Mouse (Mus musculus) 3134 (cell line): Measurements from ENCODE around the gene Tenm2.

Experiments
- DNase-seq: peaks from one replicate; pipeline ENCODE4 v3.0.0-alpha.2; 2011; ENCODE audit warnings: low spot score; ENCODE audit not compliant: insufficient read length; ENCODE audit errors: extremely low read depth

The Tenm2 gene

DNA sequence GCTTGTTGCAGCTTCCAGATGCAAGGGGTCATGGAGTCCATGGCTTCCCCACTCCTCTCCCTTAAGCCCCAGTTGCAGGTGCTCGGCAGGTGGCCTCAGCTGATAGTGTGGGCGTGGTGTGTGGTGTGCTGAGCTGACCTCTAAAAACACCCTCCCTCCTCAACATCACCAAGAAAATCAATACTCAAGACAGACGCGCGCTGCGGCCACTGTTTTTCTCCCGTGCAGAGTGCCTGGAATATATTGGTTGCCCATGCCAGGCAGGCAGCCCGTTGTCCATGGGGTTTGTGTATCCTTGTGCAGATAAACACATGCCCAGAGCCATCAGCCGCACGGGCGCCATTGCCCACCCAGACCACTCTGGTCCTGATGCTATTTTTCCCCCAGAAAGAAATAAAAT lies 1007.1 kb downstream of the Tenm2 start:
- DNase-seq = no peak

DNA sequence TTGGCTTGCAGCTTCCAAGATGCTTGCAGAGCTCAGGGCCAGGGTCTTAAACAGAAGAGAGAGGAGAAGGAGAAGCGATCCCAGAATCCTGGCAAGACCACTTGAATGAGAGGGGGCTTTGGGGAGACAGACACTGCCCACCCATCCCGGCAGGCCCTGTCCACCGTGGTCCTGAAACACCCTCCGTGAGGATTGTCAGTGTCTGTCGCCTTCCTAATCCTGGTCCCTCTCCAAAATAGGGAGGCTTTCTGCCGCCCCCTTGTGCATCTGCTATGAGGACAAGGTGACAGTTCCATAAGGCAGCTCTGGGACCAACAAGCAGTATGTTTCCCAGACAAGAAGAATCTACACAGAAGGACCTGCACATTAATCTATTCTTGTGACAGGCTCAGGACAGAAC lies 1007.6 kb downstream of the Tenm2 start:
- DNase-seq = no peak

GRCm38 (mm10) chr11:36226061-36226460 lies 1009.7 kb downstream of the Tenm2 start:
- DNase-seq = no peak

GRCm38 (mm10) chr11:36223716-36224439 lies 1011.9 kb downstream of the Tenm2 start:
- DNase-seq = no peak

- DNase-seq = no peak
Observed at GRCm38 (mm10) chr11:36222071-36222470, 1013.7 kb downstream of the Tenm2 start.

DNA sequence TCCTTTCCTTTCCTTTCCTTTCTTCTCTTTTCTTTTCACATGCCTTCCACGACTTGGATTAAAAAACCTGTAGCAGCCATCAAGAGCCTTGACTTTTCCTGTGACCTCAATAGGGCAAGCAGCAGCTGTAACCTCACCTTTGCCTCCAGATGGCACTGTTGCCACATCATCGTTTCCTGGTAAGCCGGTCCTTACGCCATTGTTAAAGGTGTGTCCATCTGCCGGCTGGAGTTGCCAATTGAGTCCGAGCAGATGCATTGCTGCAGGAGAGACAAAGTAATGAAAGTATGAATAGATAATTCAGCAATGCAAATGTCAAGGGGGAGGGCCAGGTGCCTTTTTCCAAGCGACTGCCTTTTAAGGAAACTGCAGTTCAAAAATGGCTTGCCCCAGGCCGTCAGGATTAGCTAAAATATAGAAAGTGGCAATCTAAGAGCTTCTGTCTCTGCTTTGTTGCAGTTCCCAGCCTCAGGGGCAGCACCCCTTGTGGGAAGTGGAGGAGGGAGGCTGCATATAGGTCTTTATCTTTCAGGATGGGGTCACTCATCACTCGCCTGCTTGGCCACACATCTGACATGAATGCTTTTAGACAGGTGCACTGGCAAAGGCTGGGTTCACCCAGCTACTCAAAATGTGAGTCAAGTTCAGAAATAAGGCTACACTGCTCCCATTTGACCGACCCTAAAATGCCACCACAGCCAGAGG lies 1014.3 kb downstream of the Tenm2 start:
- peak; percentile 30 for DNase-seq

DNA sequence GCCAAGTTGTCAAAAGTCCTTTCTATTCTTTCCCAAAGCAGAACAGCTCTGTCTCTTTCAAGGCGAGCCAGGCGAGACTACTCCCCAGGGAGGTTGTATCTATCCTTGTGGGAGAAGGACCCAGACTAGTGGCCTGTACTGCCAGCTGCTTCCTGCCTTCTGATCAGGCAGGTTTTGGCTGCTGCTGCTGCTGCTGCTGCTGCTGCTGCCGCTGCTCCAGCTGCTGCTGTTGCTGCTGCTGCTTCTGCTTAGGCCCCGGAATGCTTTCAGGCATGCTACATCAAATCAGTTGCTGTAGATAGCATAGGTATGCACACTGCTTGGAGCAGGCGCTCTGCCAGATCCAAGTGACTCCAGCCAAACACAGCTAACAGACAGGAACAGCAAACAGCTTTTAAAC lies 1015.1 kb downstream of the Tenm2 start:
- peak; percentile 5 for DNase-seq

GRCm38 (mm10) chr11:36219586-36219985 lies 1016.2 kb downstream of the Tenm2 start:
- DNase-seq = no peak

GRCm38 (mm10) chr11:36214589-36214988 lies 1021.2 kb downstream of the Tenm2 start:
- DNase-seq = no peak

- no peak for DNase-seq
Observed at GRCm38 (mm10) chr11:36204381-36204780, 1031.4 kb downstream of the Tenm2 start.

- DNase-seq = no peak
Observed at GRCm38 (mm10) chr11:36203896-36204295, 1031.9 kb downstream of the Tenm2 start.

GRCm38 (mm10) chr11:36194348-36194747 lies 1041.4 kb downstream of the Tenm2 start:
- DNase-seq = no peak

- DNase-seq = no peak
Observed at GRCm38 (mm10) chr11:36176106-36176505, 1059.7 kb downstream of the Tenm2 start.

DNA sequence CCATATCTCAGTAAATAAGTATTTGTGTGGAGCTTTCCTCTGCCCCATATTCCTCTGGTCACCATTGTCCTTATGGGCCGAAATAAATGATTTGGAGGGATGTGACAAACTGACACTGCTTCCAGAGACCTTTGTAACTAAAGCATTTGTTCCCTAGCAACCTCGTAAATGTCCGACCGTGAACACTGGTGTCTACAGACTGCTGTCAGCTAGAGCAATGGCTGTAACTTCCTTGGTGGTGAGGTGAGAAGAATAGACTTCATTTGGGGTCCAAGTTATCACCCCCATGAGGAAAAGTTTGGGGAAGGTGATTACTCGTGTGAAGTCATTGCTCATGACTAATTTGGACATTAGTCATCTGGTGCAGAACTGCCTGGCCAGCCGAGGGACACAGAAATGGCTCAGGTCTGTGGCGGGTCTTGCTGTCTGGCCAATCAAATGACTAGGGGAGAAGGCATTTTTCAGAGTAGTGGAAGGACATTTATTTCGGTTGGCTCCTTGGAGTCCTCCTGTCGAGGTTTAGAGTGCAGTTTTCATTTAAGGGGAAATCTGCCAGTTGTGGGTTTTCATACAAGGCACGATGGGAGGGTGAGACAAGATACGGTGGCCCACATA lies 1062.6 kb downstream of the Tenm2 start:
- no peak for DNase-seq

DNA sequence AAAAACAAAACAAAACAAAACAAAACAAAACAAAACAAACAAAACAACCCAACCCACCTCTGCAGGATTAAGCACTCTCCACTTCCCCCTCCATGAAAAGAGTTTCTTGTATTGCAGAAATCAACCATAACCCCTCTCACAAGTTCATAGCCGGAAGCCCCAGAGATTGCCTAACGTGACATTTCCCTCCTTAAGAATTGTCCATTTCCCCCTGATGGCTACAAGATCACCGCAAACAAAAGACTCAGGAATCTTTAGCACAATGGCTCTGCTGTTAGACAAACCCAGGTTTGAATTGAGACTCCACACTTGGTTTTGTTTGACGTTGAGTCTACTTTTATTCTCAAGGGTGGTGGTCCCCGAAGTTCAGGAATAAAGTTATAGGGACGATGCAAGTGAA lies 1063.2 kb downstream of the Tenm2 start:
- no peak for DNase-seq

DNA sequence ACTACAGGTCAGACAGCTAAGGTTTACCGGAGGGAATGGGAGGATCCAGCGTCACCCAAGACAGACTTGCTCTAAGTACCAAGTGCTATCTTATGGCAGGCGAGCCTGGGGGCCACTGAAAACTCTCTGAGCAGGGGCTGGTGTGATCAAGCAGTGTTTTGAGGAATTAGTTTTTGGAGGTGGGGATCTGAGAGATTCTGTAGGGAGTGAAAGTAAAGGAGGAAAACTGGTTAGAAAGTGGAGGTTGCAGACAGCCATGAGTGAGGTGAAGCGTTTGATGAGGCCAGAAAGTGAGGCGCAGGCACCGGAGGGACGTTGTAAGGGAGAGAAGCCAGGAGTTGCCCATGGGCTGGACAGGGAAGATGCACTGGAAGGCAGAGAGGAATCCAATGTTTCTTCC lies 1063.8 kb downstream of the Tenm2 start:
- DNase-seq = no peak

- no peak for DNase-seq
Observed at GRCm38 (mm10) chr11:36171221-36171620, 1064.5 kb downstream of the Tenm2 start.

- no peak for DNase-seq
Observed at GRCm38 (mm10) chr11:36169738-36170137, 1066.0 kb downstream of the Tenm2 start.

DNA sequence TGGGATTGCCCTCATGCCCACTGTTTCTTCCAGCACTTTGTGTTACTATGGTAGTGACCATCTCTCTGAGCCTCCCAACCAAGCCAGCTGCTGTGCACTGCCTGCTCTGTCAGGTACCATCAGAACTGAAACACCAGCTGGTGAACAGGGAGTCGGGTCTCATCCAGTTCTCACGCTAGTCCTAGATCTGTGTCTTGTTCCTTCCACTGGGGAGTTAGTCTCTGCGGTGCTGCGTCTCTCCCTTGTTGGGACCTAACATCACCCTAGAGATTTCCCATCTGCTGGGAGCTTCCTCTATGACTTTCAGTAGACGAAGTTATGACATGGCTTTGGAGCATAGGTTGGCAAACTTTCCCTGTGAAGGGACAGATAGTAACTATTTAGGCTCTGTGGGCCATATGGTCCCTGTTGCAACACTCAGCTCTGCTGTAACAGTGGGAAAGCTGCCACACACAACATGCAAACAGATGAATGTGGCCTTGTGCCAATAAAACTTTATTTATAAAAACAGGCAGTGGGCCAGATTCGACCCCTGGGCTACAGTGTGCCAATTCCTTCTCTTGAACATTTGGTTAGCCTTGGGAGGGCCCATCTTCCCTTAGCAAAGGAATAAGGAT lies 1066.7 kb downstream of the Tenm2 start:
- no peak for DNase-seq

DNA sequence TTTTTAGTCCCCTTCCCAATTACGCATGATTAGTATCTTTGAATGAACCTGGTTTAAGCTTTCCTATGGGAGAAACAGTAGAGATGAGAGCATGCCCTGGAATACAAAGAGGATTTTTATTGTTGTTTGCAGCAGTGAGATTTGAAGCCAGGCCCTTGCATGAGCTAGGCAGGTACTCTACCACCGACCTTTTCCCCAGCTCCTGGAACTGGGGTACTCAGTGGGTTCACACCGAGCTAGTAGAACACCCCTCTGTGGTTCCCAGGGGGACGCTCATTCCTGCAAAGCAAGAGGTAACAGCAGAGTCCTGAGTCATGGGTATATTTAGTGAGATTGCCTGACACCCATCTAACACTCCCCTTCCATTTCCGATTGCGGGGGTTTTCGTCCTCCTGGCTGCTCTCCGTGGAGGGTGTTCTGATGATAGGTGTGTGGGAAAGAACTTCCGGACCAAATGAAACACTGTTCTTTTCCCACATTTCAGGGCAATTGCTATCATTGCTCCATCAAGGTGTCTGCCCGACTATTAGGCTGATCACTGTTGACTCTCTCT lies 1067.9 kb downstream of the Tenm2 start:
- DNase-seq = no peak

DNA sequence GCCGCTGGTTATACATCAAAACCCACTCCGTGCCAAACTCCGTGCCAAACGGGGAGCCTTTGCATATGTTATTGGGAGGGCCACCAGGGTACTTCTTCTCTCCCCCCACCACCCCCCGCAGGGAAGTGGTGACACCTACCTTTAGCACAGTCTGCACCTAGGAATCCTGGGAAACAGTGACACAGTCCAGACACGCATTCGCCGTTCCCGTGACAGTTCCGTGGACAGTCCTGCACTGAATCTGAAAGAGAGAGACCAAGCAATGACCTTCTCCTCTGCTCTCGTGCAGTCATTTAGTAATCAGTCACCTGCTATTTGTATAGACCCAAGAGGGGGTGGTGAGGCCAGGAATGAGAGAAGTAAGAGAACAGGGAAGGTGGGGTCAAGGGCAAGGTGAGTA lies 1072.2 kb downstream of the Tenm2 start:
- DNase-seq = no peak
